7 mouse cellular contexts compared by ENCODE assay signal in genomic region chr4:42950065-42950558, GRCm38 (mm10). TPM values are rescaled to one million over a fixed set of nuclear protein-coding genes. Genes with fewer than 3 reads are reported as not detected.
DNase-seq lines count a peak whose midpoint lies in the region.

No protein-coding gene starts in this region.

- intact Hi-C loops in left cerebral cortex, postnatal 25 days (cut with DNase I) = no loop called here

- whole genome bisulfite sequencing in midbrain, embryonic 10.5 days = 2% methylated on average over 26 of the region's 27 CpGs

- DNase-seq in WW6 (ENCODE audit: low read depth, low spot score) = peak; percentile 61
- peak; percentile 84 to 92 for DNase-seq in cerebellum, postnatal 14 days
- peak; percentile 91 to 92 for DNase-seq in gastrocnemius, adult 8-10 months (ENCODE audit: low spot score in 2 of 2)
- peak; percentile 95 for DNase-seq in induced T-regulatory cell, adult 2 months (ENCODE audit: low read depth)
- DNase-seq in left cerebral cortex, postnatal 25 days (ENCODE audit: low spot score in 2 of 2) = peak; percentile 84 to 93
- peak; percentile 89 for DNase-seq in midbrain, embryonic 10.5 days (ENCODE audit: low spot score)
- DNase-seq in right cerebral cortex, postnatal 36 days (ENCODE audit: low spot score in 2 of 2) = peak; percentile 88 to 91

- peak overlapping the region; percentile 98 for H3K27ac ChIP-seq in midbrain, embryonic 10.5 days (replicated peaks)

- H3K36me3 ChIP-seq in midbrain, embryonic 10.5 days = peaks cover 19% of the 10 kb centered on the region

- no peaks in the 10 kb centered on the region for H3K9me3 ChIP-seq in midbrain, embryonic 10.5 days (replicated peaks)

- peaks cover 15% of the 10 kb centered on the region for H3K27me3 ChIP-seq in midbrain, embryonic 10.5 days (ENCODE audit: low read depth, poor library complexity, severe bottlenecking)

- H3K4me3 ChIP-seq in midbrain, embryonic 10.5 days = peak overlapping the region; percentile 93

- peaks cover 91% of the 10 kb centered on the region for H3K4me1 ChIP-seq in midbrain, embryonic 10.5 days

RNA-seq across cellular contexts. Expression of gene Dnajb5, which starts 0.5 kb away (rescaled TPM):
- total RNA-seq in gastrocnemius, adult 8-10 months (2022) = 100 to 1,000 TPM; 203 to 225 (median 211) TPM
- 100 to 1,000 TPM; 221 to 264 TPM for total RNA-seq in left cerebral cortex, postnatal 25 days (2021)
- polyA plus RNA-seq in midbrain, embryonic 10.5 days (2016; fragmentation: Nextera tagmentation; extraction: Ambion mirVana) = 14.9 and 22.6 TPM in 2 replicates

RNA-seq across cellular contexts. Expression of gene 1700022I11Rik, which starts 19.3 kb away (rescaled TPM):
- total RNA-seq in gastrocnemius, adult 8-10 months (2022) = not detected
- not detected for total RNA-seq in left cerebral cortex, postnatal 25 days (2021)
- polyA plus RNA-seq in midbrain, embryonic 10.5 days (2016; fragmentation: Nextera tagmentation; extraction: Ambion mirVana) = 0.47 and 0.59 TPM in 2 replicates

RNA-seq across cellular contexts. Expression of gene Phf24, which starts 33.7 kb away (rescaled TPM):
- total RNA-seq in gastrocnemius, adult 8-10 months (2022) = under 1 TPM; 0.27 to 0.67 (median 0.50) TPM
- total RNA-seq in left cerebral cortex, postnatal 25 days (2021) = 100 to 1,000 TPM; 337 to 354 TPM
- polyA plus RNA-seq in midbrain, embryonic 10.5 days (2016; fragmentation: Nextera tagmentation; extraction: Ambion mirVana) = 1.6 and 2.1 TPM in 2 replicates

RNA-seq across cellular contexts. Expression of gene Vcp, which starts 50.2 kb away (rescaled TPM):
- 100 to 1,000 TPM; 252 to 285 (median 260) TPM for total RNA-seq in gastrocnemius, adult 8-10 months (2022)
- total RNA-seq in left cerebral cortex, postnatal 25 days (2021) = 100 to 1,000 TPM; 187 to 191 TPM
- 656 and 674 TPM in 2 replicates for polyA plus RNA-seq in midbrain, embryonic 10.5 days (2016; fragmentation: Nextera tagmentation; extraction: Ambion mirVana)

Comparison
In these comparisons a context has a peak if more than half of its experiments do, and no peak if none do; other contexts are left out.
1. Peak in every context shown above with its lines: DNase-seq, H3K4me3 ChIP-seq and H3K27ac ChIP-seq.
2. RNA of gene Phf24, which starts 33.7 kb away (total RNA-seq): 337 to 354 TPM in left cerebral cortex, postnatal 25 days; 0.27 to 0.67 TPM in gastrocnemius, adult 8-10 months; every median in the first group is over 100 times any median in the second.